Mouse (Mus musculus): ENCODE measurements around the gene Vmn1r9. TPM values are rescaled to one million over a fixed set of nuclear protein-coding genes. Genes with fewer than 3 reads are reported as not detected.
"Not testable (repeated sequence)": the region's sequence is repeated elsewhere in the genome, so short reads cannot be mapped to it uniquely, and the experiment has no call there.

The Vmn1r9 gene
- under 1 TPM in 1 of 4 experiments, not detected in 3; 0.07 TPM for total RNA-seq (2022)

- no peak for DNase-seq (ENCODE audit: low spot score in 2 of 2)
Observed at GRCm38 (mm10) chr6:57066487-57066886, at the start of gene Vmn1r9. TSS of gene Vmn1r9 (plus strand) at chr6:57066787.

- not testable (repeated sequence) for DNase-seq (ENCODE audit: low spot score in 2 of 2)
Observed at GRCm38 (mm10) chr6:57025224-57025623, 41.4 kb upstream of the Vmn1r9 start, which contains the start of gene Vmn1r7. TSS of gene Vmn1r7 (minus strand) at chr6:57025324.

DNA sequence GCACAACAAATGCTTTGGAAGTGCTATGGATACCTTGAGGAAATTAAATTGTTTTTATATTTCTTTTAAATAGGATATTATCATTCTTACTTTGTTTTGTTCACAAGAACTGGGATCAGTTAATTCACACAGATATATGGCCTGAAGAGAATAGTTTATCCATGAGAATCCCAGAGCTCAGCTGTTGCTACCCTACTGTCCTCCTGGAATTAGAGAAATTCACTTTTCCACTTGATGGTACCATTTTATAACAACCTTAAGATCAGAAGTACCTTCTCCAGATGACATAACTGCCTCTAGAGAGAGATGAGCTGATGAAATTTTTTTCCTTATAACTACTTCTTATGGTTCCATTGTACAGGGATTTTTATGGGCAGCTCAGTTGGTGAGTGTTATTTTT, 34.6 kb upstream of the Vmn1r9 start, which contains the start of gene Vmn1r8:
Vmn1r8 (plus strand) TSS at position 301 of the 400 bp plus-strand sequence.
- no peak for DNase-seq (ENCODE audit: low spot score in 2 of 2)

GRCm38 (mm10) chr6:57034674-57035073, 31.9 kb upstream of the Vmn1r9 start:
- no peak for DNase-seq (ENCODE audit: low spot score in 2 of 2)

GRCm38 (mm10) chr6:57063730-57064129, 2.9 kb upstream of the Vmn1r9 start:
- no peak for DNase-seq (ENCODE audit: low spot score in 2 of 2)

- no peak for DNase-seq (ENCODE audit: low spot score in 2 of 2)
Observed at GRCm38 (mm10) chr6:57106358-57106757, 39.8 kb downstream of the Vmn1r9 start.

- no peak for DNase-seq (ENCODE audit: low spot score in 2 of 2)
Observed at GRCm38 (mm10) chr6:57109154-57109553, 42.6 kb downstream of the Vmn1r9 start, which contains the start of gene Vmn1r10. TSS of gene Vmn1r10 (plus strand) at chr6:57109454.

Other genes starting within 250 kb of the Vmn1r9 start
- gene Fkbp9, start 234.7 kb upstream of the Vmn1r9 start, total RNA-seq (2022) = 10 to 100 TPM; 27.4 to 37.3 (median 30.9) TPM
- gene Nt5c3, start 142.9 kb upstream of the Vmn1r9 start, total RNA-seq (2022) = 10 to 100 TPM; 35.6 to 39.9 (median 37.9) TPM
- gene Vmn1r4, start 142.8 kb upstream of the Vmn1r9 start, total RNA-seq (2022) = under 1 TPM in 3 of 4 experiments, not detected in 1; 0.25 to 0.80 (median 0.43) TPM
- gene Vmn1r5, start 96.5 kb upstream of the Vmn1r9 start, total RNA-seq (2022) = not detected
- not detected for gene Vmn1r6, start 69.5 kb upstream of the Vmn1r9 start, total RNA-seq (2022)
- gene Vmn1r7, start 41.5 kb upstream of the Vmn1r9 start, total RNA-seq (2022) = not detected
- gene Vmn1r8, start 34.5 kb upstream of the Vmn1r9 start, total RNA-seq (2022) = not detected
- gene Vmn1r10, start 42.7 kb downstream of the Vmn1r9 start, total RNA-seq (2022) = not detected
- not detected for gene Vmn1r11, start 66.7 kb downstream of the Vmn1r9 start, total RNA-seq (2022)
- under 1 TPM in 1 of 4 experiments, not detected in 3; 0.06 TPM for gene Vmn1r12, start 90.1 kb downstream of the Vmn1r9 start, total RNA-seq (2022)
- gene Vmn1r13, start 136.5 kb downstream of the Vmn1r9 start, total RNA-seq (2022) = not detected
- gene Vmn1r14, start 164.9 kb downstream of the Vmn1r9 start, total RNA-seq (2022) = not detected
- gene Vmn1r15, start 191.2 kb downstream of the Vmn1r9 start, total RNA-seq (2022) = not detected